Mouse (Mus musculus) CH12.LX (cell line): Measurements from ENCODE around the gene 6330409D20Rik. TPM values are rescaled to one million over a fixed set of nuclear protein-coding genes. Genes with fewer than 3 reads are reported as not detected.

Experiments
- DNase-seq: peaks from one replicate; pipeline ENCODE4 v3.0.0-alpha.2; 2013; ENCODE audit errors: extremely low read depth
- H3K27ac ChIP-seq: 2 replicates; pipeline ENCODE4 v1.5.1; 2012; ENCODE audit warnings: low read depth, mild to moderate bottlenecking, control low read depth, moderate library complexity; ENCODE audit not compliant: insufficient read depth
- H3K27me3 ChIP-seq: replicated peaks from 2 replicates; pipeline ENCODE3; 2012; ENCODE audit warnings: inconsistent platforms
- H3K36me3 ChIP-seq, 2 experiments: replicated peaks in 1 of 2; 2 replicates each; pipeline versions ENCODE3 to v1.6.1; 2012; ENCODE audit warnings: inconsistent platforms in 1 of 2, low read length in 1 of 2, mild to moderate bottlenecking in 1 of 2, mixed read lengths in 1 of 2, moderate library complexity in 1 of 2; ENCODE audit not compliant: control insufficient read depth in 1 of 2, insufficient read depth in 1 of 2
- H3K4me1 ChIP-seq, 2 experiments: 2 replicates each; pipeline ENCODE4 v1.6.1; 2012; ENCODE audit warnings: inconsistent platforms in 1 of 2, moderate library complexity in 1 of 2; ENCODE audit not compliant: insufficient read depth in 2 of 2, control insufficient read depth in 1 of 2
- H3K4me2 ChIP-seq: 2 replicates; pipeline ENCODE4 v1.6.1; 2012; ENCODE audit warnings: low read depth, mild to moderate bottlenecking, control low read depth; ENCODE audit not compliant: poor library complexity, insufficient read depth, severe bottlenecking
- H3K4me3 ChIP-seq, 3 experiments: fragments of 150-350 bp in 1 of 3; sonication (generic) in 1 of 3; replicated peaks in 1 of 3; 2 replicates each; pipeline versions ENCODE3 to v1.5.1; 2011 to 2012; ENCODE audit warnings: low read depth in 2 of 3, low read length in 2 of 3, mild to moderate bottlenecking in 2 of 3, moderate library complexity in 2 of 3, control low read depth in 1 of 3, improper control_type of control experiment in 1 of 3, inconsistent platforms in 1 of 3, mixed read lengths in 1 of 3; ENCODE audit not compliant: poor library complexity in 1 of 3
- H3K79me2 ChIP-seq: replicated peaks from 2 replicates; pipeline ENCODE4 v1.6.1; 2012; ENCODE audit warnings: mild to moderate bottlenecking, moderate library complexity; ENCODE audit not compliant: control insufficient read depth, poor library complexity, insufficient read depth, severe bottlenecking; ENCODE audit errors: extremely low read depth
- H3K9ac ChIP-seq: 2 replicates; pipeline ENCODE4 v1.6.1; 2012; ENCODE audit warnings: low read depth, mild to moderate bottlenecking, control low read depth, moderate library complexity; ENCODE audit not compliant: insufficient read depth
- H3K9me3 ChIP-seq: replicated peaks from 2 replicates; pipeline ENCODE3; 2012; ENCODE audit warnings: low read length, inconsistent platforms, mixed read lengths
- BHLHE40 ChIP-seq: IDR thresholded peaks from 2 replicates; pipeline ENCODE4 v1.6.1; 2011; ENCODE audit warnings: mild to moderate bottlenecking, low read depth, low read length, improper control_type of control experiment
- CHD2 ChIP-seq: IDR thresholded peaks from 2 replicates; pipeline ENCODE4 v1.6.1; 2011; ENCODE audit warnings: low read length, improper control_type of control experiment
- CTCF ChIP-seq, 2 experiments: IDR thresholded peaks in 1 of 2; conservative IDR thresholded peaks in 1 of 2; 2 replicates each; pipeline ENCODE4 v1.5.1; 2011 to 2012; ENCODE audit warnings: low read depth in 2 of 2, low read length in 2 of 2, improper control_type of control experiment in 1 of 2, inconsistent platforms in 1 of 2, mild to moderate bottlenecking in 1 of 2, moderate library complexity in 1 of 2
- EP300 ChIP-seq: IDR thresholded peaks from 2 replicates; pipeline ENCODE4 v1.6.1; 2011; ENCODE audit warnings: low read length, improper control_type of control experiment
- JUN ChIP-seq: IDR thresholded peaks from 2 replicates; pipeline ENCODE4 v1.6.1; 2011; ENCODE audit warnings: low read depth, mild to moderate bottlenecking, low read length, improper control_type of control experiment, moderate library complexity; ENCODE audit not compliant: insufficient read depth
- KAT2A ChIP-seq: IDR thresholded peaks from 2 replicates; pipeline ENCODE4 v1.6.1; 2012; ENCODE audit warnings: low read length, improper control_type of control experiment, inconsistent platforms; ENCODE audit not compliant: insufficient replicate concordance
- MAFK ChIP-seq: IDR thresholded peaks from 2 replicates; pipeline ENCODE4 v1.6.1; 2011; ENCODE audit warnings: low read length, improper control_type of control experiment; ENCODE audit not compliant: insufficient replicate concordance
- MAX ChIP-seq: IDR thresholded peaks from 2 replicates; pipeline ENCODE4 v1.6.1; 2011; ENCODE audit warnings: low read length, improper control_type of control experiment
- MAZ ChIP-seq: IDR thresholded peaks from 2 replicates; pipeline ENCODE4 v1.6.1; 2012; ENCODE audit warnings: low read depth, mild to moderate bottlenecking, inconsistent platforms, low read length, improper control_type of control experiment, moderate library complexity
- MEF2A ChIP-seq: IDR thresholded peaks from 2 replicates; pipeline ENCODE4 v1.6.1; 2014; ENCODE audit warnings: low read depth, mild to moderate bottlenecking, inconsistent platforms, low read length, improper control_type of control experiment, borderline replicate concordance
- MYC ChIP-seq: IDR thresholded peaks from 2 replicates; pipeline ENCODE4 v1.6.1; 2011; ENCODE audit warnings: low read depth, mild to moderate bottlenecking, improper control_type of control experiment, low read length
- PAX5 ChIP-seq: IDR thresholded peaks from 2 replicates; pipeline ENCODE4 v1.6.1; 2012; ENCODE audit warnings: low read length, inconsistent platforms, mixed read lengths
- POLR2AphosphoS2 ChIP-seq: IDR thresholded peaks from 2 replicates; pipeline ENCODE4 v1.6.1; 2011; ENCODE audit warnings: low read depth, low read length, improper control_type of control experiment
- RAD21 ChIP-seq: IDR thresholded peaks from 2 replicates; pipeline ENCODE4 v1.6.1; 2011; ENCODE audit warnings: low read depth, mild to moderate bottlenecking, low read length, improper control_type of control experiment, moderate library complexity
- TCF12 ChIP-seq: IDR thresholded peaks from 2 replicates; pipeline ENCODE4 v1.6.1; 2014; ENCODE audit warnings: low read depth, mild to moderate bottlenecking, inconsistent platforms, low read length, improper control_type of control experiment
- UBTF ChIP-seq: IDR thresholded peaks from 2 replicates; pipeline ENCODE4 v1.6.1; 2012; ENCODE audit warnings: low read depth, mild to moderate bottlenecking, inconsistent platforms, low read length, improper control_type of control experiment, moderate library complexity
- USF1 ChIP-seq: IDR thresholded peaks from 2 replicates; pipeline ENCODE4 v1.6.1; 2014; ENCODE audit warnings: low read depth, mild to moderate bottlenecking, inconsistent platforms, low read length, improper control_type of control experiment
- USF2 ChIP-seq: conservative IDR thresholded peaks from 2 replicates; pipeline ENCODE4 v1.6.1; 2011; ENCODE audit warnings: low read depth, low read length, improper control_type of control experiment
- ZC3H11A ChIP-seq: IDR thresholded peaks from 2 replicates; pipeline ENCODE4 v1.6.1; 2012; ENCODE audit warnings: low read depth, mild to moderate bottlenecking, inconsistent platforms, low read length, improper control_type of control experiment
- ZKSCAN1 ChIP-seq: IDR thresholded peaks from 2 replicates; pipeline ENCODE4 v1.6.1; 2012; ENCODE audit warnings: low read depth, inconsistent platforms, low read length, improper control_type of control experiment, borderline replicate concordance
- ZNF384 ChIP-seq: IDR thresholded peaks from 2 replicates; pipeline ENCODE4 v1.6.1; 2012; ENCODE audit warnings: low read depth, low read length, improper control_type of control experiment, inconsistent platforms
- dilution Hi-C: fragments of 300-500 bp; cut with MboI; formaldehyde crosslinking; loops from 2 replicates; pipeline ENCODE4 v1.14.3; 2020; ENCODE audit warnings: low sequenced_read_pairs; ENCODE audit not compliant: extremely low pct_unique_long_range_greater_than_20kb, extremely low pct_ligation_motif_present
- in situ Hi-C: fragments of 300-500 bp; cut with MboI; formaldehyde crosslinking; loops from 3 replicates; pipeline ENCODE4 v1.14.3; 2019; ENCODE audit warnings: low sequenced_read_pairs, low pct_ligation_motif_present, low pct_unique_long_range_greater_than_20kb, mixed read lengths
- polyA plus RNA-seq: library from polyadenylated mRNA; unstranded; fragments of >175 nt; gene quantifications from 2 replicates; pipeline ENCODE4 v1.2.1, GENCODE M21; 2012; ENCODE audit warnings: low read depth; ENCODE audit not compliant: insufficient read length
- total RNA-seq, 2 experiments: library from RNA; depleted of rRNA; stranded (reverse); fragments of 300-350 nt in 1 of 2; fragments of >200 nt in 1 of 2; gene quantifications; 2 replicates each; pipeline ENCODE4 v1.2.3; 2012 to 2014

6330409D20Rik gene
- total and polyA plus RNA-seq, 3 experiments, result 0.46 TPM; not detected in 2

DNA sequence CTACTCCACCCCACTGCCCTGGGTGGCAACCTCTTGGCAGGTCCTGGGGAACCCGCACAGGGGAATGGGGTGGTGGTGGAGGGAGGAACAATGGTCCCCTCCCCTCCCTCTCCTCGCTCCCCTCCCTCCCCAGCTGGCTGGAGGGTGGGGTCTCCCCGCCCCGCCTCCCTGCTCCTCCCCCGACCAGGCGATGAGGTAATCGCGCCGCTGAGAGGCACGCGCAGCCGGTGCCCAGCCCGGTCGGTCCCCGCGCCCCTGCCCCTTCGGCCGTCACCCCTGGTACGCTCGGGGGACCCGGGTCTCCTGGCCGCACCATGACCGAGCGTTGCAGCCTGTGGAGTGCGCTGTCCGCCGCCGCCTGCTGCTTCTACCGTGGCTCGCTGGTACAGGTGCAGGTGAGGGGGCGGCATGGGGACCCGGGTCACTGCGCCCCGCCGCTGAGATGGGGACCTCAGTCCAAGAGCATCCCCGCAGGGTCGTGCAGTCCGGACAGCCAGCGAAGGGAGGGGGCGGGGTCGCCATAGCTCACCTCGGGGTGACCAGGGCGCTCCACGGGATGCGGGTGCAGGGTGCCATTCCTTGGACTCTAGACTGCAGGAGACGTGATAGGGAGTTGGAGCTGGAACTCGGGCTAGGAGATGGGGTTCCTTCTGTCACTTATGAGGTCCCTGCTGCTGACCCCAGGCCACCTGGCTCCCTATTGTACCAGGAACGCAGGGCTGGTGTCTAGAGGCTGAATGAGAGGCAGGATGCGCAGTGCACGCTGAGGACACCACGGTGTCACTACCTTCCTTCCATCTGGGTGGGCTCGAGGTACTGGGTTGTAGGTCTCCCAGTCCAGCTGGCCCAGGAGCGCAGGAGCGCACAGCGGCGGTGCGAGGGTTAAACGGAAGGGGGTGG lies 707 bp upstream of the 6330409D20Rik start:
- no peak for DNase-seq
- no peak for TF ChIP-seq ZKSCAN1
- TF ChIP-seq CTCF (conservative IDR thresholded peaks at IDR 0.05 in 1 of 2, IDR thresholded peaks at IDR 0.05 in 1 of 2; ENCODE audit: low read depth in 2 of 2, low read length in 2 of 2), result no peak
- TF ChIP-seq MAZ, result no peak
- no peak for TF ChIP-seq USF1
- no peak for TF ChIP-seq MYC
- no peak for TF ChIP-seq MAX
- TF ChIP-seq PAX5, result no peak
- TF ChIP-seq RAD21, result no peak
- no peak for TF ChIP-seq KAT2A
- TF ChIP-seq, all 38 proteins: peak for 0
- Histone ChIP-seq H3K36me3 (peaks cover 54 to 93% of the 10 kb centered on the region in 2 experiments), H3K27ac (no peak overlapping the region), H3K9me3 (no peaks in the 10 kb centered on the region), H3K4me3 (no peak overlapping the region), H3K27me3 (no peaks in the 10 kb centered on the region), H3K9ac (no peak overlapping the region), H3K79me2 (no peaks in the 10 kb centered on the region), H3K4me1 (peaks cover under 1 to 8% of the 10 kb centered on the region in 2 experiments; a peak in 2 of 4 replicates), H3K4me2 (no peak overlapping the region)
- dilution Hi-C loops, result no loop called here
- in situ Hi-C loops, result no loop called here

DNA sequence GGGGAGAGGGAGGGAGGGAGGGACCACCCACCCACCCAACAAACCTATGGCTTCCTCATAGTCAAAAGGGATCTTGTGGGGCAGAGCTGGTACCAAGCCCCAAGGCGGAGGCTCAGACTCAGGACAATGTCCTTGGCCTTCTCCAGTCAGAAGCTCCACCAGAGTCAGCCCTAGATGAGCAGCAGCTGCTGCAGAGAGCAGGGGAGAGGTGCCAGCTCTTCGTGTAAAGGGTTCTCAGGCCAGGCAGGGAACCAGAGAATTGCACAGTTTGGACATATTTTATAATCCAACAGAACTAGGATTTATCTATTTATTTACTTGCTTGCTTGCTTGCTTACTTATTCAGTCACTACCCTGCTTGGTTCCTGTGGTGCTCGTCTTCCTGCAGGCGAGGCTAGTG lies 1.5 kb downstream of the 6330409D20Rik start:
- dilution Hi-C loops (no loop called here), in situ Hi-C loops (no loop called here)
- Histone ChIP-seq H3K4me1 (peaks cover 4 to 24% of the 10 kb centered on the region in 2 experiments; a peak in 3 of 4 replicates), H3K4me2 (no peak overlapping the region), H3K79me2 (no peaks in the 10 kb centered on the region), H3K27me3 (no peaks in the 10 kb centered on the region), H3K4me3 (no peak overlapping the region), H3K9ac (no peak overlapping the region), H3K9me3 (no peaks in the 10 kb centered on the region), H3K36me3 (peaks cover 32 to 90% of the 10 kb centered on the region in 2 experiments), H3K27ac (no peak overlapping the region)
- TF ChIP-seq CHD2, result no peak
- TF ChIP-seq MEF2A, result no peak
- no peak for TF ChIP-seq TCF12
- no peak for TF ChIP-seq MYC
- no peak for TF ChIP-seq ZC3H11A
- no peak for TF ChIP-seq USF2
- TF ChIP-seq POLR2AphosphoS2, result no peak
- no peak for TF ChIP-seq BHLHE40
- no peak for TF ChIP-seq EP300
- TF ChIP-seq ZNF384, result no peak
- TF ChIP-seq USF1, result no peak
- no peak for TF ChIP-seq UBTF
- no peak for TF ChIP-seq MAFK
- no peak for TF ChIP-seq JUN
- no peak for DNase-seq
